Mouse (Mus musculus): ENCODE results near the gene C1qtnf7.

DNA sequence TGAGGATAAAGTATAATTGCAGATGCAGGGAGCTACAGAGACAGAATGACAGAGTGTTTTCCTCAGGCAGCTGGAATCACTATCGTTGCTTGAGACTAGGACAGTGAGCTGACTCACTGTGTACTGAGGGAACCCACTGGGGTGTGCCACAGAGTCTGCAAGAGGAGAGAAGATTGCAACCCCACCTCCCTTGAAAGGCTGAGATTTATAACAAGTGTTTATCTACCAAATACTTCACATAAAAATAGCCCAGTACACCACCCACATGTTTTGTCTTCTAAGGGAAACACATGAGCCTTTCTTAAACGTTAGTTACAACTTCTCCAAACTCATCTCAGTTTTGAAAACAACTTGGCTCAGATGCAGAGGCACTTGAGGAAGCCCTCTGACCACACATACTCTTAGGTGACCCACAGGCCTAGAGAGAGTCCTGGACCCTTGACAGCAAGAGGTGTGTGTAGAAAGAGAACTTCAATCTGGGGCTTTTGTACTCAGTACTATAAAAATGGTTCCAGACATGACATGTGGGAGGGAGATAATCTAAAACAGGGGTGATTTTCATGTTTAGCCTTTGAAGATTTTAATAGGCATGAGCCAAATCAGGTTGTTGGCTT is 46.4 kb downstream of the C1qtnf7 start:
- no peak for TF ChIP-seq CTCF (IDR thresholded peaks at IDR 0.05; ENCODE audit: low read depth, low read length)
- no peak for TF ChIP-seq POLR2A (IDR thresholded peaks at IDR 0.05; ENCODE audit: insufficient read depth, low read length)
